Mouse (Mus musculus) lung, postnatal 0 days (tissue): Measurements from ENCODE around the gene Fcgr2b. TPM values are rescaled to one million over a fixed set of nuclear protein-coding genes. Genes with fewer than 3 reads are reported as not detected.
"Not testable (repeated sequence)": the region's sequence is repeated elsewhere in the genome, so short reads cannot be mapped to it uniquely, and the experiment has no call there.

Experiments
- ATAC-seq: fragments of 200-750 bp; cut with Nextera tagmentation; 2 replicates; pipeline ENCODE4 v1.8.0; 2017; ENCODE audit warnings: moderate library complexity
- DNase-seq: peaks from one replicate; pipeline ENCODE4 v3.0.0-alpha.2; 2016; ENCODE audit warnings: low spot score
- H3K27ac ChIP-seq: fragments of 300-500 bp; sonication (generic); 2 replicates; pipeline ENCODE4 v1.5.1; 2014; ENCODE audit warnings: antibody characterized with exemption, mild to moderate bottlenecking, low read length, mixed read lengths
- H3K27me3 ChIP-seq: fragments of 300-500 bp; sonication (generic); replicated peaks from 2 replicates; pipeline ENCODE4 v1.6.1; 2014; ENCODE audit warnings: low read length, mixed read lengths; ENCODE audit not compliant: insufficient read depth
- H3K36me3 ChIP-seq: fragments of 300-500 bp; sonication (generic); 2 replicates; pipeline ENCODE4 v1.6.1; 2014; ENCODE audit warnings: low read length, mixed read lengths; ENCODE audit not compliant: insufficient read depth
- H3K4me1 ChIP-seq: fragments of 300-500 bp; sonication (generic); 2 replicates; pipeline ENCODE4 v1.6.1; 2014; ENCODE audit warnings: antibody characterized with exemption, low read depth, low read length, mixed read lengths; ENCODE audit not compliant: insufficient read depth
- H3K4me2 ChIP-seq: fragments of 300-500 bp; sonication (generic); replicated peaks from 2 replicates; pipeline ENCODE4 v1.6.1; 2014; ENCODE audit warnings: low read depth, mild to moderate bottlenecking, low read length, moderate library complexity, mixed read lengths
- H3K4me3 ChIP-seq: fragments of 300-500 bp; sonication (generic); 2 replicates; pipeline ENCODE4 v1.5.1; 2014; ENCODE audit warnings: low read depth, low read length
- H3K9ac ChIP-seq: fragments of 300-500 bp; sonication (generic); replicated peaks from 2 replicates; pipeline ENCODE4 v1.6.1; 2014; ENCODE audit warnings: low read depth, mild to moderate bottlenecking
- H3K9me3 ChIP-seq: fragments of 300-500 bp; sonication (generic); 2 replicates; pipeline ENCODE4 v1.6.1; 2016; ENCODE audit warnings: low read length, mixed read lengths
- CTCF ChIP-seq: IDR thresholded peaks from 2 replicates; pipeline ENCODE4 v1.5.1; 2016; ENCODE audit warnings: antibody characterized with exemption, mild to moderate bottlenecking
- EP300 ChIP-seq: IDR thresholded peaks from 2 replicates; pipeline ENCODE4 v1.6.1; 2016; ENCODE audit warnings: antibody characterized with exemption, mild to moderate bottlenecking, control low read depth
- WGBS: fragments of 180-500 bp; shearing (Covaris S2); extraction: QIAGEN DNeasy Blood & Tissue Kit; methylation state at CpG from one replicate; pipeline ENCODE4 v1.1.7; 2014; 5-methylcytosine and 5-hydroxymethylcytosine counted together
- polyA plus RNA-seq: library from polyadenylated mRNA; unstranded; fragments of >200 nt; fragmentation: Nextera tagmentation; extraction: Ambion mirVana; gene quantifications from 2 replicates; pipeline ENCODE4 v1.2.1, GENCODE M21; 2015

Gene Fcgr2b
- polyA plus RNA-seq, 1 experiment from 2014 or later = 9.2 TPM

- TF ChIP-seq CTCF (no peak), EP300 (0 out of 2 replicates have a peak, but pooled peaks have one; percentile 18)
- no peak overlapping the region for H3K4me2 ChIP-seq
- no peaks in the 10 kb centered on the region for H3K4me1 ChIP-seq
- no peak overlapping the region for H3K9ac ChIP-seq
- H3K27me3 ChIP-seq = no peaks in the 10 kb centered on the region
- 51% methylated on average over 2 of the region's 2 CpGs for WGBS
- no peak overlapping the region for H3K4me3 ChIP-seq
- no peak for ATAC-seq
- H3K36me3 ChIP-seq = no peaks in the 10 kb centered on the region
- no peaks in the 10 kb centered on the region for H3K9me3 ChIP-seq
- no peak overlapping the region for H3K27ac ChIP-seq
- peak; percentile 33 for DNase-seq
Measured at GRCm38 (mm10) chr1:170959791-170960190, 16.6 kb downstream of the Fcgr2b start.

- no peak overlapping the region for H3K4me3 ChIP-seq
- no peaks in the 10 kb centered on the region for H3K4me1 ChIP-seq
- TF ChIP-seq EP300 = no peak
- TF ChIP-seq CTCF = no peak
- ATAC-seq (no peak), DNase-seq (no peak)
- H3K27ac ChIP-seq = no peak overlapping the region
- H3K9me3 ChIP-seq = no peaks in the 10 kb centered on the region
- no peaks in the 10 kb centered on the region for H3K27me3 ChIP-seq
- no peak overlapping the region for H3K9ac ChIP-seq
- no peaks in the 10 kb centered on the region for H3K36me3 ChIP-seq
- H3K4me2 ChIP-seq = no peak overlapping the region
- WGBS = 35% methylated on average over 3 of the region's 3 CpGs
Measured at GRCm38 (mm10) chr1:170958225-170958624, 18.1 kb downstream of the Fcgr2b start.

GRCm38 (mm10) chr1:170953192-170953591 is 23.2 kb downstream of the Fcgr2b start:
- WGBS = 73% methylated on average over 2 of the region's 2 CpGs
- TF ChIP-seq EP300 (no peak), CTCF (no peak)
- ATAC-seq = no peak

GRCm38 (mm10) chr1:170950772-170951171 is 25.6 kb downstream of the Fcgr2b start:
- H3K9ac ChIP-seq = no peak overlapping the region
- WGBS = 27% methylated on average over 3 of the region's 3 CpGs

More at GRCm38 (mm10) chr1:170953192-170953591, 23.2 kb downstream of the Fcgr2b start:
- Histone ChIP-seq H3K9ac (no peak overlapping the region), H3K4me2 (no peak overlapping the region), H3K27ac (no peak overlapping the region), H3K27me3 (no peaks in the 10 kb centered on the region), H3K9me3 (no peaks in the 10 kb centered on the region), H3K4me3 (no peak overlapping the region), H3K36me3 (no peaks in the 10 kb centered on the region), H3K4me1 (no peaks in the 10 kb centered on the region)
- peak; percentile 33 for DNase-seq

GRCm38 (mm10) chr1:170944908-170945307 is 31.4 kb downstream of the Fcgr2b start:
- H3K9ac ChIP-seq, H3K4me3 ChIP-seq, H3K9me3 ChIP-seq, H3K36me3 ChIP-seq, H3K4me2 ChIP-seq, H3K4me1 ChIP-seq, DNase-seq, H3K27ac ChIP-seq, ATAC-seq, H3K27me3 ChIP-seq: not testable (repeated sequence)
- 92% methylated on average over 2 of the region's 9 CpGs for WGBS

More at GRCm38 (mm10) chr1:170950772-170951171, 25.6 kb downstream of the Fcgr2b start:
- H3K27ac ChIP-seq = no peak overlapping the region
- no peaks in the 10 kb centered on the region for H3K36me3 ChIP-seq
- H3K4me1 ChIP-seq = no peaks in the 10 kb centered on the region
- no peaks in the 10 kb centered on the region for H3K9me3 ChIP-seq
- H3K27me3 ChIP-seq = no peaks in the 10 kb centered on the region
- ATAC-seq (no peak), DNase-seq (no peak)
- no peak overlapping the region for H3K4me3 ChIP-seq
- H3K4me2 ChIP-seq = no peak overlapping the region
- TF ChIP-seq CTCF (no peak), EP300 (no peak)

- H3K36me3 ChIP-seq, H3K27ac ChIP-seq, DNase-seq, H3K4me3 ChIP-seq, H3K4me1 ChIP-seq, H3K9me3 ChIP-seq, ATAC-seq, H3K4me2 ChIP-seq, H3K9ac ChIP-seq, H3K27me3 ChIP-seq: not testable (repeated sequence)
- 90% methylated on average over 9 of the region's 9 CpGs for WGBS
Measured at GRCm38 (mm10) chr1:170944151-170944550, 32.2 kb downstream of the Fcgr2b start.

- Histone ChIP-seq H3K4me1 (no peaks in the 10 kb centered on the region), H3K36me3 (no peaks in the 10 kb centered on the region), H3K9me3 (no peaks in the 10 kb centered on the region), H3K4me3 (no peak overlapping the region), H3K4me2 (no peak overlapping the region), H3K9ac (no peak overlapping the region), H3K27ac (no peak overlapping the region), H3K27me3 (no peaks in the 10 kb centered on the region)
- no peak for TF ChIP-seq EP300
- no peak for TF ChIP-seq CTCF
- WGBS = 73% methylated on average over 12 of the region's 12 CpGs
- peak; percentile 16 for DNase-seq
- no peak for ATAC-seq
Measured at GRCm38 (mm10) chr1:170939255-170939654, 37.1 kb downstream of the Fcgr2b start.
